Mouse (Mus musculus): ENCODE measurements at regions not wholly inside any gene's neighbourhood (a gene's known extent, or its start where the extent isn't known, plus 50 kb on each side); places are given as distances from the start of the nearest gene placed in this dataset.

GRCm38 (mm10) chr16:21274012-21274528 is 69.5 kb downstream of the Ephb3 start:
- DNase-seq: no peak

- no peak for DNase-seq
Measured at GRCm38 (mm10) chr16:21277789-21278342, 73.3 kb downstream of the Ephb3 start.

- DNase-seq: no peak
Measured at GRCm38 (mm10) chr16:21278387-21278786, 73.8 kb downstream of the Ephb3 start.

GRCm38 (mm10) chr16:21280200-21280627 is 75.7 kb downstream of the Ephb3 start:
- DNase-seq: no peak

GRCm38 (mm10) chr16:21281958-21282730 is 77.6 kb downstream of the Ephb3 start:
- no peak for DNase-seq

- no peak for DNase-seq
Measured at GRCm38 (mm10) chr16:21286099-21286498, 81.5 kb downstream of the Ephb3 start.

- DNase-seq: no peak
Measured at GRCm38 (mm10) chr16:21289528-21289927, 85.0 kb downstream of the Ephb3 start.

- DNase-seq: no peak
Measured at GRCm38 (mm10) chr16:21293010-21293409, 88.5 kb downstream of the Ephb3 start.

- DNase-seq: no peak
Measured at GRCm38 (mm10) chr16:21293569-21293968, 89.0 kb downstream of the Ephb3 start.

- DNase-seq: no peak
Measured at GRCm38 (mm10) chr16:21294677-21295411, 90.3 kb downstream of the Ephb3 start.

GRCm38 (mm10) chr16:21295956-21296733 is 91.6 kb downstream of the Ephb3 start:
- no peak for DNase-seq

- no peak for DNase-seq
Measured at GRCm38 (mm10) chr16:21296786-21297185, 92.2 kb downstream of the Ephb3 start.

- DNase-seq: no peak
Measured at GRCm38 (mm10) chr16:21298866-21299265, 94.3 kb downstream of the Ephb3 start.

GRCm38 (mm10) chr16:21305859-21306258 is 101.3 kb downstream of the Ephb3 start:
- no peak for DNase-seq

- no peak for DNase-seq
Measured at GRCm38 (mm10) chr16:21308513-21308912, 104.0 kb downstream of the Ephb3 start.

GRCm38 (mm10) chr16:21310636-21311615 is 106.4 kb downstream of the Ephb3 start:
- peak; percentile 40 for DNase-seq

- no peak for DNase-seq
Measured at GRCm38 (mm10) chr16:21311781-21312180, 107.2 kb downstream of the Ephb3 start.

GRCm38 (mm10) chr16:21315751-21316151 is 107.2 kb upstream of the Vps8 start:
- DNase-seq: no peak

- no peak for DNase-seq
Measured at GRCm38 (mm10) chr16:21318009-21318639, 104.8 kb upstream of the Vps8 start.

- DNase-seq: no peak
Measured at GRCm38 (mm10) chr16:21318640-21319365, 104.1 kb upstream of the Vps8 start.
